Mouse (Mus musculus) heart, adult 2 months (tissue): ENCODE measurements around the gene Polr2f.

Experiments
- CTCF ChIP-seq: fragments of 200-600 bp; IDR thresholded peaks from 2 replicates; pipeline ENCODE4 v1.8.1; 2022; ENCODE audit warnings: antibody characterized with exemption, mild to moderate bottlenecking, moderate library complexity
- EP300 ChIP-seq: fragments of 200-500 bp; IDR thresholded peaks from 2 replicates; pipeline ENCODE4 v1.6.1; 2011; ENCODE audit warnings: low read depth, low read length, control low read depth; ENCODE audit not compliant: insufficient read depth
- POLR2A ChIP-seq: fragments of 200-500 bp; IDR thresholded peaks from 2 replicates; pipeline ENCODE4 v1.6.1; 2011; ENCODE audit warnings: mild to moderate bottlenecking, low read depth, low read length, control low read depth; ENCODE audit not compliant: insufficient read depth

DNA sequence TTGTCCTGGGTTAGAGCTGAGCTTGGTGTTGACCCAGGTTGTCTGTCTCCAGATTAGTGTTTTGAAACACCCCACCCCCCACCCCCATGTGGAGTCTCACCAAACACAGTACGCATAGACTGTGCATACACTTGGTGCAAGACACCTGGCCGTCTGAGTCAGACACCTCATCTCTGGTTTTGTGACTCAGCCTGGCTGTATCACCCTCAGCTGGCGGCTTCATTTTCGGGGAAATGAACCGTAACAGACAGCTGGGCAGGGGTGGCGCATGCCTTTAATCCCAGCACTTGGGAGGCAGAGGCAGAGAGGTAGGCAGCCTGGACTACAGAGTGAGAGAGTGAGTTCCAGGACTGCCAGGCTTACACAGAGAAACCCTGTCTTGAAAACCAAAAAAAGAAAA, 36.1 kb downstream of the Polr2f start:
- TF ChIP-seq POLR2A (no peak), EP300 (no peak), CTCF (no peak)
